Mouse (Mus musculus): Measurements from ENCODE around the gene 1600002K03Rik.

- no peak for TF ChIP-seq CTCF (IDR thresholded peaks at IDR 0.05; ENCODE audit: extremely low read depth, insufficient read depth, low read length)
- no peak for TF ChIP-seq POLR2A (IDR thresholded peaks at IDR 0.05; ENCODE audit: extremely low read depth, insufficient read depth, low read length)
These were observed 9.0 kb upstream of the 1600002K03Rik start for GRCm38 (mm10) chr10:80163721-80164120.
